Mouse (Mus musculus) megakaryocyte progenitor cell, adult 5-6 weeks (primary cell): Measurements from ENCODE around the gene Kif1c. TPM values are rescaled to one million over a fixed set of nuclear protein-coding genes. Genes with fewer than 3 reads are reported as not detected.

Source experiments
- ATAC-seq: replicated peaks from 2 replicates; pipeline ENCODE4 v1.8.0; 2016; ENCODE audit warnings: mild to moderate bottlenecking, moderate TSS enrichment, inconsistent platforms; ENCODE audit not compliant: poor library complexity
- total RNA-seq, 2 experiments: library from RNA; stranded (forward) in 1 of 2; stranded (reverse) in 1 of 2; fragments of 157-497, 149-512 nt in 1 of 2; fragments of 200-1000 nt in 1 of 2; gene quantifications; 2 replicates each; pipeline versions ENCODE4 v1.2.3 to v1.2.4; 2015 to 2017

Gene Kif1c
- 1.6 and 2.0 TPM in 2 replicates for total RNA-seq (2015)
- total RNA-seq (2017) = 4.6 and 5.9 TPM in 2 replicates

DNA sequence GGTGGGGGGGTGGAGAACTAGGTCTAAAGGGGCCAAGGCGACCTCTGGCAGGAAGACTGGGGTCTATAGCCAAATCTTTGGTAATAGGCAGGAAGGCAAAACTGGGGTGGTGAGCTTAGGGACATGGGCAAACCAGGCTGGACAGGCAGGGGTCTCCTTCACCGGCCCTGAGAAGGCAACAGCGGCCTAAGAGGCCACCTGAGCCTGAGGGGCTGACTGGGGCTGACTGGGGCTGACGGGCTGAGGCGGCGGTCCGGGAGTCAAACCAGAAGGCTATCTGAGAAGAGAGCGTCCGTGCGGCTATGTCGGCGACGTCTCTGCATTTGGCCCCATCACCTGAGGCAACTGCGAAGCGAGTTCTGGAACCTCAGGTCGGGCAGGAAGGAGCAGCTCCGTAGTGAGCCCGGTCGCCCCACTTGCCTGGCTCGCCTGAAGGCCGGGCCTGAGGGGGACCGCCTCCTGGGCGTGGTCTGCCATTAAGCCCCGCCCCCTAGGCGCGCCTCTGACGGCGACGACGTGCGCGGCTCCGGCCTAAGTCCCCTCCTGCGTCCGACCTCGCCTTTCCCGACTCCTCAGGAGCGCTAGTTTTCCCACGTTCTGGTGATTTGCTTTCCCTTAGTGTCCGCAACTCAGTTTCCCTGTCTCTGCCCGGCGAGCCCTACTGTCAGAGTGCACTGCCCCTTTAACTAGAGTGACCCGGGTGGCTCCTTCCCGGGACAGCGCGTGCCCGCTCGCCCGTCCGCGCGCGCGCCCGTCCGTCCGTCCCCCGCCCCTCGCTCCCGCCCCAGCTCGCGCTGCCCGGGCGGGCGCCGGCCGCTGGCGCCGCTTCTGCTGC is at the start of gene Kif1c, which contains the start of gene Inca1:
Gene Kif1c (plus strand): TSS at position 827 of the 835 bp plus-strand sequence.
Gene Inca1 (minus strand): TSS at position 434 of the 835 bp plus-strand sequence.
- peak; percentile 98 for ATAC-seq

DNA sequence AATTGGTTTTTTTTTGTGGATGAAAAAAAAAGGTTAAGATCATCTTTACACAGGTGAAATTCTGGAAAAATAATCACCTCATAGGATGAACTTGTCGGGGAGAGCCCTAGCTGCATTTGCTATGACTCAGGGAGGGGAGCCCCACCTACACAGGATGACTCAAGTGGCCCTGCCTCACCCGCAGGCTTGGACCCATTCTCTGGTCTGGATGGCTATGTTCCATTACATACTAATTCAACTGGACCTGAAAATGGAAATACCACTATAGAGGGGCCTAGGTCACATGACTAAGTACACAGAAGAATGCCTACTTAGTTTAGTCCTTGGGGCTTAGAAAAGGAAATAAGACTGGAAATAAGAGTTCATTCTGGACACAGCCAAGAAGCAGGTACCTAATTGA is 49.0 kb upstream of the Kif1c start:
- ATAC-seq = no peak

DNA sequence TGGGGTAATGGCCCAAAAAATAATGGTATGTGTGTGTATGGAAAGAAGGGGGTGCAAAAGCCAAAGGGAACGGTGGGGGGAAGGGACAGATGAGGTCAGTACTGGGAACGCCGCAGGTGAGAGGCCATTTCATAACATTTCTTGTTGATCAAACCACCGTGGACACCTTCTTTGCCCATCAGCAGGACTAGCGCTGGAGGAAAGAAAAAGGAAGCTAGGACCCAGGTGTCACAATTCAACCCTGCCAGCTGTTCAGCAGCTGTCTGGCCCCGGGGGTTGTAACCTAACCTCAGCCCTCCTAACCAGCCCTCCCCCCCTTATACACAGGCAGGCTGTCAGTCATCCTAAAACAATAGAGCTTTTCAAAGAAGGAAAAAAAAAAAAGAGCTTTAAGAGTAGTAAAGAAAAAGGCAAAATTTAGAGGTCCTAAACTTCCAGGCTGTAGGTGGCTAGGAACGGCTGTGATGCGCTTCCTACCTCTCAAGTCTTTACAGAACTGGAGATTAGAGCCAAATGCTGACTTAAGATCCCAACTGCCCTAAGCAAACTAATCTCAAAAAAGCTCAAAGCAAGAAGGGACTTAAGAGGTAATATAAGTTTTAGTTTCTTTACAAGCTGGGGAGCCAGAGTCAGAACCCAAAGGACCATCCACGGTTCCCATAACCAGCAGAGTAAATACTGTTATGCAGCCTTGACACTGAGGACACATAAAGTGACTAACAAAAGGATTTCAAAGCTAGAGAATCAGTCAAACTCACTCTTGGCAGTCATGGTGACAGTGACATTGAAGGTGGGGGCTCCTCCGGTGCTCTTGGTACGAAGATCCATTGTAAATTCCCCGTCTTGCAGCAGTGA is 48.1 kb upstream of the Kif1c start:
- no peak for ATAC-seq

DNA sequence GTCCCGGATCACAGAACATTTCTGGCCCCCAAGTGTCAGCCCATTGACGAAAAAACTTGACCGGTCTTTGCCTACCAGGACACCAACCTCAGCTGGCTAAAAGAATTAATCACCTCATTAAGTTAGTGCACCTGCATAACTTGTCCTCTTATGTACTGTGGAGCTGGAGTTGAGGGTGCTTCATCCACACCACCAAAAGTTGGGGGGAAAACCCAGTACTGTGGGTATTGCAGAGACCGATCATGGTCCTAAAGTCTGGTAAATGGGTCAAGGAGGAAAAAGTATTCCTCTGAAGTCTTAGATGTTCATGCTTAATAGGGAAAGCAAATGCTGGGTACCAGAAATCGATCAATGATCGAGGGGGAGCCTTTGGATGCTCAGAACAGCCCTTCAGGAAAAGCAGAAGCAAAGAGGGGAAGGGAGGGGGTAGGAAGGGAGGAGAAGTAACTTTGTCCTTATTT is 47.4 kb upstream of the Kif1c start:
- no peak for ATAC-seq

DNA sequence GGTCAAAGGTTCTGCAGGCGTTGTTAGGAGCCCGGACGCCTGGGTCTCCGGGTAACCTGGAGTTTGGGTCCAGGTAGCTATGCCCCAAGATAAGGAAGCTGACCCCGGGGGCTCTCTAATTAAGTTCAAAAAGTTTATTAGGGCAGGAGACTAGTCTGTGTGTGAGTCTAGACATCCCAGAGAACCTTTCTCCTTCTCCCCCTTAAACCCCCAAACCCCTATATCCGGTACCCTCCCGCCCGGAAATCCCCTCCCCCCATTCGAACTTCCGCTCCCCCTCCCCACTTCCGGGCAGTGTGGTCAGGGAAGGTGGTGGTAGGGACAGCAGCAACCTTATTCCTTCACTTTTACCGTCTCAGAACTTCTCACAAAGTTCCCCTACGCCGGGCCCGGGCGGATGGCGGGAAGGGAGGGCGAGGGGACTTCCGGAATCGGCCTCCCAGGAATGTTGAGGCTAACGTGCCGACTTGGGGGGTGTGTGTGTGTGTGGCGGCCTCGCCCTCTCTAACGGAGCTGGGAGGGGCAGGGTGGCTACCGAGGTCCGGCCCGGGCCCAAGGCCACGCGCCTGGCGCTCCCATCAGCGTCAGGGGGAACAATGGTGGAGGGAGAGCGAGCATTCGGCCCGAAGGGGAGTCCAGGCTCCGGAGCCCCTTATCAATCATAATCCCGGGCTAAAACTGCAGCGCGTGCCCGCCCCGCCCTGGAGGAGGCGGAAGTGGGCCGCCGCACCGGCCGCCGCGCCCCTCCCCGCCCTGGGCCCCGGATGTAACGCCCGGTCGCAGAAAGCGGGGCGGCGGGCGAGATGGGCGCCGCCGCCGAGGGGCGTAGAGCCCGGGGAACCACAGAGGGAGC is 46.8 kb upstream of the Kif1c start:
- peak; percentile 11 for ATAC-seq

DNA sequence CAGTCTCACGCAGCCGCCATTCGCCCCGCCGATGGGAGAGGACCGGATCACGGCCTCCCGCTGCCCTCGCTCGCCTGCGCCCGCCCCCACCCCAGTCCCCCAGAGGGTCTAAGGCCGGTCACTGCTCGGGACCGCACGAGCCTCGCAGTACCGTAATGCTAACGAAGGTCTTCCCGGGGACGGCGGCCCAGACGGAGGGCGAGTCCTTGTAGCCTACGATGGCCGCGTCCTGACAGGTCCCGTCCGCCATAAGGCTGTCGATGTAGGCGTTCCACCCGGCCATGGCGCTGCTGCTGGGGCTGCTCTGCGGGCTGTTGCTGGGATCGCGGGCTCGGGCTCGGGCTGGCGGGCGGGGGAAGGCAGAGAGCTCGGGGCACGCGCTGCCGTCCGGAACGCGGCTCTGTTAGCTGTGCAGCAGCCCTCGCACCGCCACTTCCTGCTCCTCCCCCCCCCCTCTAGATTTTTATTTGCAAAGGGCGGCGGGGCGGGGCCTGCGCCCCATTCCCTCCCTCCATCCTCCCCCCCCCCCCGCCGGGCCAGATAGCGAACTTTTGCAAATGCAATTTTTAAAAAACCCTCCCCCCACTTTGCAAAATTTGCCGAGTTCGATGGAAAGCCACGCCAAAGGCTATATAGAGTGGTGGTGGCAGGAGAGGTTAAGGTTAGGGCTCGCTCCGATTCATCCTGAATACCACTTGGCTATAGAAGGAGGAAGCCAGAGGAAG is 46.0 kb upstream of the Kif1c start, which contains the start of gene Pfn1:
Gene Pfn1 (minus strand): TSS at position 447 of the 725 bp plus-strand sequence.
- peak; percentile 49 for ATAC-seq

DNA sequence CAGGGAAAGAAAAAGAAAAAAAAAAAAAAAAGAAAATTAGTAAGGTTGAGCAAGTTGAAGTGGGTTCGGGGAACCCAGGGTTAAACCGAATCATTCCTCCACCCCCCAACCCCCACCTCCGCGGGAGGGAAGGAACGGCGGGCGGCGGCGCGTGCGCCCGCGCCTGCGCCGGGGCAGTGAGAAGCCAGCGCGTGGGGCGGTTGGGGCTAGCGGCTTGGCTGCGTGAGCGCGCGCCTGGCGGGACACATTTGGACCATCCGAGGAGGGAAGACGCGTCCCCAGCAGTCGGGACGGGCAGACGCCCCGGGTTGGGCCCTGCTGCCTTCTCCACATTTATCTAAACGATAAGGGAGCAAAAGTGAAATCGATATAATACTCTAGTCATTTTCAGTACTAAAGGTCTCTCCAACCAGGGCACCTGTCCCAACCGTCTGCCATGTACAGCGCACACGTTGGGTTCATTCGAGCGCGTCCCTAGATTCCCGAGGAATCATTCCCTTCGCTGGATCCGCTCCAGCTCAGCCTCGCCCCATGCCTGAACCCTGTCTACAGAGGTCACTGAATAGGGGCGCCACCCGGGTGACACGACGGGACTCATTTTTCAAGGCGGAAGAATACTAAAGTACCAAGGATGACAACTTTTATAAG is 45.3 kb upstream of the Kif1c start:
- peak; percentile 38 for ATAC-seq

DNA sequence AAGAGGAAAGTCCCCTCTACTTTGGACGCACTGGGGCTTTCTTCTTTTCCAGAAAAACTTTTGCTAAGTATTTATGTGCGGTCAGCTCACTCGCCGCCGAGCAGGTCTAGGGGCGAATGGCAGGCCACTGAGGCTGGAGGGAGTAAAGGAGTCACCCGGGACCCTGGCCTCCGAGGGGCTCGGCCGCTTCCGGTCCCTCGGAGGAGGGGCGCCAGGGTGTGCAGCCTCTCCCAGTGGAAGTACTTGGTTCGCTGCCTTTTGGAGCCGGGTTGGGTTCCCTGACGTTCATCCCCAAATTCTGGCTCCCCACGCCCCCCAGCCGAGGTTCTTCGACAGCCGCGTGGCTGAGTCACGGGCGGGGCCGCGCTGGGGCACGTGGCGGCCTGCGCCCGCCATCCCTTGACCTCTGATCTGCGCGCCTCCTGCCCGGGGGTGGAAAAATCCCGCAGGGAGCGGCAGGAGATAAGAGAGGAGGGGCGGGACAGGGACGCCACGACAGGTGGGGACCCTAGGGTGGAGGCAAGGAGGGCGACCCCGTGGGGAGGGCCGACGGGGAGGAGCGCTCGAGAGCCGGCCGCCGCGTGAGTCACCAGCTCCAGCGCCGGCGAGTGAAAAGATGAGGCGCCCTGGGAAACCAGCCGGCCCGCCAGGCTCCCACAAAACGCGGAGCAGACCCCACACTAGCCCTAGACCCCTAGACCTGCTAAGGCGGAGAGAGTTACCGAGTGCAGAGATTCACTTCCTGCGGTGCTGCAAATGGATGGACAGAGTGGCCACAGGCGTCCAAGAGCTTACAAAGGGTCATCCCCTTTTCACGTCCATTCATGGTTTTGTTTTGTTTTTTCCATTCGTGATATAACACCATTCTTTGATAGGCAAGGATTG is 44.5 kb upstream of the Kif1c start:
- 0 out of 2 replicates have a peak, but pooled peaks have one; percentile 6 for ATAC-seq

DNA sequence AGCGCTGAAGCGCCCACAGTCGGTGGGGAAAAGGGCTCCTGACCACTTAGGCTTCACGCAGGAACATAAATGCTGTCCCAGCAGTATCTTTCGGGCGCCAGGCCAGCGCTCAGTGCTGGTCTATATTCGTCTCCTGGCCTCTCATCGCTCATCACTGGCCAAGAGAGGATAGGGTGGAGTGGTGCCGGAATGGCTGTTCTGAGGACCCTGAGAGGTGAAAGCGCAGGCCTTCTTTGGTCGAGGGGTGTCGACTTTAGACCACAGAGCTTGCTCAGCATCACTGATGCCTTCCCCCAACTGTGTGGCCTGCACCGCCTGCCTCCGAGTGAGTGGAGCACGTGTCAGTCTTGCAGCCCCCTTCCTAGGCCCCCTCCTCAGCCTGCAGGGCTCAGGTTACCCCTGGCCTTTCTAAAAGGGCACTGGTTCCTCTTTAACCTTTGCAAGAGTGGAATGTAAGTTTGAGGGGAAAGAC is 43.9 kb upstream of the Kif1c start:
- no peak for ATAC-seq

DNA sequence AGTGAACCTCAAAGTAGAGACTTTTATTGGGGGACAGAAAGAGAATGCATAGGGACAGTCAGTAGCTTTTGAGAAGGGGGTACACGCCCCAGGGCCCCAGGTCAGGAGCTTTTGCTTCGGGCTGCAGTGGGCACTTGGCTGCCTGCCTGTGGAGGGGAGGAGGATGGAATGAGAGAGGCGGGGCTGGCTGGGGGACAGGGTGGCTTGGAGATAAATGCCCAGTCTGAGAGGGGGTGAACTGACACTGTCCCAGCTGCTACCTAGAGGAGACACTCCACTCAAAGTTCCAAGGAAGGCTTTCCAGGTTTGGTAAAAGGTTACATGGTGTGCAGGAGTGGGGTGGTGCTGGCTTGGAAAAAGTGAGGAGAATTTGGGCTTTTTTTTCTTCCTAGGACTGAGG is 43.4 kb upstream of the Kif1c start, which contains the start of gene Eno3:
Gene Eno3 (plus strand): TSS at position 239 of the 400 bp plus-strand sequence.
- no peak for ATAC-seq

DNA sequence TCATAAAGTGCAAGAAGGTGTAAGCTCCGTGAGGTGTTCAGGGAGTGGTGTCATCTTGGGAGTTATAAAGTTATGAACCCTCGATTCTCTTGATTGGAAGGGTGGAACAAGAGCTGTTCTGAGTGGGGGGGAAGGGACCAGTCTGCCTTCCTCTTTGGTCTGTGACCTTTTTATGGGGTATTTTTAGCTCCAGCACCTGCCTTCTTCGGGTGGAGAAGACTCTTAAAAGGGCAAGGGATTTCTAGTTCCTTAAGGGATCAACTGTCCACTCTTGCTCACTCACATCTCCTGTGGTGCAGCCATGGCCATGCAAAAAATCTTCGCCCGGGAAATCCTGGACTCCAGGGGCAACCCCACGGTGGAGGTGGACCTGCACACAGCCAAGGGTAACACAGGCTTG is 42.8 kb upstream of the Kif1c start:
- no peak for ATAC-seq

DNA sequence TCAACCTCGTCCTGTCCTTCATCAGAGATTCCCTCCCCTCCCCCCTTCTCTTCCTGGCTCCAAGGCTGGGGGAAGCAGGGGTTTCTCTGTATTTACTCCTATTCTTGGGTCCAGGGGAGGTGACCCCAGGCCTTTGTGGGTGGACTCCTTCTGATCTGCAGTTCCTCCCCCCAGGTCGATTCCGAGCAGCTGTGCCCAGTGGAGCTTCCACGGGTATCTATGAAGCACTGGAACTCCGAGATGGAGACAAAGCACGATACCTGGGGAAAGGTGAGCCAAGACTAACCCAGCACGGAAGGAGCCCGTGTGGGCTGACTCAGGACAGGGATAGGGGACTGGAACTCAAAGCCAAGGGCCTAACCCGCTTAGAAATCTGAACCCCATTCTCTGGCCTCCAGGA is 42.4 kb upstream of the Kif1c start:
- no peak for ATAC-seq

DNA sequence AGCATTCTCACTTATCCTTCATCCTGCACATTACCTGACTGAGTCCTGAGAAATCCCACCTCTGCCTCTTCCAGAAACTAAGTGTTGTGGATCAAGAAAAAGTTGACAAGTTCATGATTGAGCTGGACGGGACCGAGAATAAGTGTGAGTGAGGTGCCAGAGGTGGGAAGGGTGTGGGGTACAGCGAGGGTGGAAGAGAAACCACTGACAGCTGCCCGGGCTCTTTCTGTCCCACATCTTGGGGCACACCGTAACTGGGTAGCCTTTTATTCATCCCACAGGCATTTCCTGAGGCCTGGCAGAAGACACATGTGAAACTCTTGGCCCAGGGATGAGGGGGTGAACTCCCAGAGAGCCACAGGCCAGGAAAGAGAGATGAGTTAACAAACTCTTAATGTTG is 41.8 kb upstream of the Kif1c start:
- no peak for ATAC-seq

DNA sequence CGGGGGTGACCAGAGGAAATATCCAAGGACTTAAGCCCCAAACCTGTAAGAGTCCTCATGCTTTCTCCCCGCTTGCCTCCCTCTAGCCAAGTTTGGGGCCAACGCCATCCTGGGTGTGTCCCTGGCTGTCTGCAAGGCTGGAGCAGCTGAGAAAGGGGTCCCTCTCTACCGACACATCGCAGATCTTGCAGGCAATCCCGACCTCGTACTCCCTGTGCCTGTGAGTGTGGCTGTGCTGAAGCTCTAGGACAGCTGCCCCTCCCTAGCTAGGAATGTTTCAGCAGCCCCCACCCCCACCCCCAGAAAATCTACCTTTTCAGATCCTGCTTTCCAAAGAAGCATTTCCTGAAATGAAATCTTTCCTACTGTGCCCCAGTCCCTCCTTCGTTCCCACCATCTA is 41.4 kb upstream of the Kif1c start:
- no peak for ATAC-seq

DNA sequence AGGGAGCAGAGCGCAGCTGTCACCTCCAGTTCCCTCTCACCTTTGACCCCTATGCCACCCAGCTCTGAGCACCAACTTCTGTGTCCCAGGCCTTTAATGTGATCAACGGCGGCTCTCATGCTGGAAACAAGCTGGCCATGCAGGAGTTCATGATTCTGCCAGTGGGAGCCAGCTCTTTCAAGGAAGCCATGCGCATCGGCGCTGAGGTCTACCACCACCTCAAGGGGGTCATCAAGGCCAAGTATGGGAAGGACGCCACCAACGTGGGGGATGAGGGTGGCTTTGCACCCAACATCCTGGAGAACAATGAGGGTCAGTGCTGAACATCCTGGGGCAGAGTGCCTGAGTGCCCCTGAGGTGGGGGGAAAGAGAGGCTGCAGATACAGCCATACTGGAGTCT is 39.8 kb upstream of the Kif1c start:
- ATAC-seq = no peak

DNA sequence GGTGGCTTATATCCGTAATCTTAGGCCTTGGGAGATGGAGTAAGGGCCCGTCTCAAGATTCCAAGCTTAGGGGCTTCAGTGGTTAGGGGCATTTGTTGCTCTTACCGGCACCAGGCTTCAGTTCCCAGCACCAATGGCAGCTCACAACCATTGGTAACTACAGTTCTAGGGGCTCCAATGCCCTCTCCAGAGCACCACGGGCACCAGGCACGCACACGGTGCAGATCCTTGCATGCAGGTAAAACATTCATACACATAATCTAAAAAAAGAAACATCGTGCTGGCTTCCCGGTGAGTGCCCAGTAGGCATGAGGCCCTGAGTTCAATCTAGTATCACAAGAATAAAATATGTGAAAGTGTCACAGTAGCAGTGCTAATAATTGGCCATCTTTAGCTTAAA is 37.2 kb upstream of the Kif1c start:
- no peak for ATAC-seq

DNA sequence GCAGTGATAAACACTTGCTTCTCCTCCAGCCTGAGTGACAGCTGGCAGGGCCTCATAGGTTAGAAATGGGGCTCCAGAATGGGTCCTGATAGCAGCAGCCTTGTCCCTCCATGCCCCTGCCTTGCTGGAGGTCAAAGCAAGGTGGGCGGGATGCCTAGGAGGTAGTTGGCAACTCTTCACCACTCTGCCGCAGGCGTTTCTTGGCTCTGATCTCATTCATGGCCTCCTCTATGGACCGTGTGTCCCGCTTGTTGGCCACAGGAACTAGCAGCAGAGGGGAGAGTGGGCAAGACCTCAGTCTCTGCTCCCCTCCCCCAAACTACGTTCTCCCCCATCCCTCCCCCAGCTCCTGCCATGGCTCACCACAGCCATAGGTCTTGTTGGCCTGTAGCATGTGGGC is 36.4 kb upstream of the Kif1c start:
- no peak for ATAC-seq

DNA sequence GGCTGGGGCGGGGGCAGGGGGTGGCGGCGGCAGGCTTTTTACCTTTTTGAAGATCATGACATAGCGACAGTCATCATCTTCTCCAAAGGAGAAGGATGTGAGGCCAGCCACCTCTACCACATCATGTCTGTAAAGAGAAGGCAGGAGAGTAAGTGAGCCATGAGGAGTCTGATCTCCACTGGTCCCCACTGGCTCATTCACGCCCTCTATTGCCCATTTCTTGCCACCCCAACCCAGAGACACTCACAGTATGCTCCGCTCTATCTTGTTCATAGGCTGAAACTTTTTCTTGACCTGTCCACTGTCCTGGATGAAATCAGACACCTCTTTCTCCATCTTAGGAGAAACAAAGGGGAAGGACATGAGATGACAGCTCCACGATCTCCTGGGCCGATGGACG is 35.6 kb upstream of the Kif1c start:
- ATAC-seq = no peak
